Mouse (Mus musculus): ENCODE measurements at regions not wholly inside any gene's neighbourhood (a gene's known extent, or its start where the extent isn't known, plus 50 kb on each side); places are given as distances from the start of the nearest gene placed in this dataset.
"Not testable (repeated sequence)": the region's sequence is repeated elsewhere in the genome, so short reads cannot be mapped to it uniquely, and the experiment has no call there.

- no peak for DNase-seq
Observed at GRCm38 (mm10) chr13:72282764-72283163, 319.2 kb upstream of the Irx1 start.

GRCm38 (mm10) chr13:72283701-72284100 lies 320.2 kb upstream of the Irx1 start:
- no peak for DNase-seq

- no peak for DNase-seq
Observed at GRCm38 (mm10) chr13:72286301-72286700, 322.8 kb upstream of the Irx1 start.

- DNase-seq = no peak
Observed at GRCm38 (mm10) chr13:72288381-72289092, 325.0 kb upstream of the Irx1 start.

GRCm38 (mm10) chr13:72289093-72289501 lies 325.6 kb upstream of the Irx1 start:
- DNase-seq = no peak

GRCm38 (mm10) chr13:72292361-72292760 lies 328.8 kb upstream of the Irx1 start:
- DNase-seq = no peak

GRCm38 (mm10) chr13:72293059-72293694 lies 329.7 kb upstream of the Irx1 start:
- DNase-seq = no peak

GRCm38 (mm10) chr13:72298264-72298870 lies 330.3 kb upstream of the Irx2 start:
- no peak for DNase-seq

GRCm38 (mm10) chr13:72299660-72300059 lies 329.0 kb upstream of the Irx2 start:
- no peak for DNase-seq

- DNase-seq = no peak
Observed at GRCm38 (mm10) chr13:72301114-72301513, 327.5 kb upstream of the Irx2 start.

GRCm38 (mm10) chr13:72301841-72302240 lies 326.8 kb upstream of the Irx2 start:
- DNase-seq = no peak

GRCm38 (mm10) chr13:72302436-72303125 lies 326.0 kb upstream of the Irx2 start:
- no peak for DNase-seq

GRCm38 (mm10) chr13:72303126-72303760 lies 325.4 kb upstream of the Irx2 start:
- DNase-seq = no peak

- no peak for DNase-seq
Observed at GRCm38 (mm10) chr13:72324041-72324690, 304.5 kb upstream of the Irx2 start.

GRCm38 (mm10) chr13:72326201-72326600 lies 302.4 kb upstream of the Irx2 start:
- not testable (repeated sequence) for DNase-seq

GRCm38 (mm10) chr13:72345647-72346133 lies 282.9 kb upstream of the Irx2 start:
- no peak for DNase-seq

- DNase-seq = no peak
Observed at GRCm38 (mm10) chr13:72346207-72346943, 282.2 kb upstream of the Irx2 start.

GRCm38 (mm10) chr13:72346944-72347586 lies 281.6 kb upstream of the Irx2 start:
- DNase-seq = no peak

- DNase-seq = no peak
Observed at GRCm38 (mm10) chr13:72352641-72353181, 275.9 kb upstream of the Irx2 start.

GRCm38 (mm10) chr13:72355297-72355696 lies 273.3 kb upstream of the Irx2 start:
- DNase-seq = no peak

Data from layer of hippocampus, postnatal 36 days (tissue).